Mouse (Mus musculus) ES-E14 (cell line): ENCODE data around the gene Myo7a. TPM values are rescaled to one million over a fixed set of nuclear protein-coding genes. Genes with fewer than 3 reads are reported as not detected.

ENCODE experiments used
- DNase-seq: peaks from one replicate; pipeline ENCODE4 v3.0.0-alpha.2; 2013; ENCODE audit warnings: low read depth, low spot score
- H3K27ac ChIP-seq: 2 replicates; pipeline ENCODE4 v1.5.1; 2012; ENCODE audit warnings: low read depth, mild to moderate bottlenecking, low read length, moderate library complexity, mixed read lengths; ENCODE audit not compliant: poor library complexity, insufficient read depth, severe bottlenecking
- H3K36me3 ChIP-seq: 2 replicates; pipeline ENCODE4 v1.6.1; 2012; ENCODE audit warnings: mild to moderate bottlenecking, low read length, moderate library complexity, mixed read lengths; ENCODE audit not compliant: control insufficient read depth, poor library complexity, insufficient read depth, severe bottlenecking
- H3K4me1 ChIP-seq, 2 experiments: fragments of 150-350 bp in 1 of 2; sonication (generic) in 1 of 2; 2 replicates each; pipeline ENCODE4 v1.6.1; 2012; ENCODE audit warnings: low read length in 2 of 2, mild to moderate bottlenecking in 1 of 2, mixed read lengths in 1 of 2; ENCODE audit not compliant: control insufficient read depth in 2 of 2, insufficient read depth in 2 of 2, poor library complexity in 1 of 2
- H3K4me3 ChIP-seq, 2 experiments: fragments of 150-350 bp in 1 of 2; sonication (generic) in 1 of 2; 2 replicates each; pipeline ENCODE4 v1.5.1; 2012; ENCODE audit warnings: low read length in 2 of 2, low read depth in 1 of 2, mild to moderate bottlenecking in 1 of 2, mixed read lengths in 1 of 2; ENCODE audit not compliant: insufficient read depth in 1 of 2, poor library complexity in 1 of 2, severe bottlenecking in 1 of 2
- H3K9ac ChIP-seq: 2 replicates; pipeline ENCODE4 v1.6.1; 2012; ENCODE audit warnings: low read depth, mild to moderate bottlenecking, low read length, mixed read lengths; ENCODE audit not compliant: poor library complexity, insufficient read depth, severe bottlenecking
- H3K9me3 ChIP-seq: fragments of 150-350 bp; sonication (generic); 2 replicates; pipeline ENCODE4 v1.6.1; 2012; ENCODE audit warnings: low read depth, mild to moderate bottlenecking, low read length; ENCODE audit not compliant: control insufficient read depth, insufficient read depth
- CHD2 ChIP-seq: IDR thresholded peaks from 2 replicates; pipeline ENCODE4 v1.6.1; 2014; ENCODE audit warnings: mild to moderate bottlenecking, low read depth, low read length, inconsistent platforms
- HCFC1 ChIP-seq: IDR thresholded peaks from 2 replicates; pipeline ENCODE4 v1.6.1; 2012; ENCODE audit warnings: low read length, inconsistent platforms, borderline replicate concordance; ENCODE audit not compliant: insufficient read depth
- MAFK ChIP-seq: IDR thresholded peaks from 2 replicates; pipeline ENCODE4 v1.6.1; 2014; ENCODE audit warnings: mild to moderate bottlenecking, low read depth, low read length, inconsistent platforms; ENCODE audit not compliant: insufficient read depth
- ZC3H11A ChIP-seq: IDR thresholded peaks from 2 replicates; pipeline ENCODE4 v1.6.1; 2012; ENCODE audit warnings: low read depth, mild to moderate bottlenecking, inconsistent platforms, low read length, borderline replicate concordance
- ZNF384 ChIP-seq: IDR thresholded peaks from 2 replicates; pipeline ENCODE4 v1.6.1; 2012; ENCODE audit warnings: low read depth, low read length, inconsistent platforms
- in situ Hi-C, 2 experiments: fragments of 600-800 bp; cut with MboI; formaldehyde crosslinking; loops; one replicate each; pipeline ENCODE4 v1.15.1; 2025; ENCODE audit warnings: low sequenced_read_pairs in 2 of 2, inconsistent platforms in 1 of 2; ENCODE audit not compliant: unreplicated experiment in 2 of 2
- total RNA-seq: library from RNA; depleted of rRNA; stranded (reverse); fragments of 300-350 nt; gene quantifications from 2 replicates; pipeline ENCODE4 v1.2.3, GENCODE M21; 2012

The Myo7a gene
- total RNA-seq, 1 experiment, result 1.8 TPM

GRCm38 (mm10) chr7:98152400-98152799, 33.1 kb upstream of the Myo7a start:
- Histone ChIP-seq H3K4me1 (peaks cover 6 to 31% of the 10 kb centered on the region in 2 experiments), H3K36me3 (peaks cover 3% of the 10 kb centered on the region; the same call in 1 of the 2 replicates), H3K27ac (no peak overlapping the region), H3K9me3 (no peaks in the 10 kb centered on the region), H3K9ac (no peak overlapping the region), H3K4me3 (no peak overlapping the region)
- DNase-seq, result no peak
- in situ Hi-C loops, result no loop called here
- no peak for TF ChIP-seq ZNF384
- no peak for TF ChIP-seq ZC3H11A
- no peak for TF ChIP-seq CHD2

GRCm38 (mm10) chr7:98150525-98150924, 31.2 kb upstream of the Myo7a start:
- Histone ChIP-seq H3K9me3 (no peaks in the 10 kb centered on the region), H3K9ac (no peak overlapping the region), H3K27ac (no peak overlapping the region; the same call in 1 of the 2 replicates), H3K4me3 (no peak overlapping the region), H3K36me3 (peaks cover 5% of the 10 kb centered on the region; the same call in 1 of the 2 replicates), H3K4me1 (peaks cover 0 to 16% of the 10 kb centered on the region in 2 experiments; a peak in 2 of 4 replicates)
- in situ Hi-C loops, result no loop called here
- TF ChIP-seq CHD2 (no peak), ZNF384 (no peak), ZC3H11A (no peak)
- DNase-seq, result no peak

GRCm38 (mm10) chr7:98149802-98150201, 30.5 kb upstream of the Myo7a start:
- H3K9ac ChIP-seq, result no peak overlapping the region
- TF ChIP-seq MAFK (no peak), HCFC1 (no peak), ZNF384 (no peak), ZC3H11A (no peak), CHD2 (no peak)
- no peak overlapping the region for H3K27ac ChIP-seq
- H3K36me3 ChIP-seq, result peaks cover 5% of the 10 kb centered on the region; the same call in 1 of the 2 replicates
- H3K4me3 ChIP-seq, result no peak overlapping the region
- peaks cover 0 to 18% of the 10 kb centered on the region in 2 experiments; a peak in 2 of 4 replicates for H3K4me1 ChIP-seq
- in situ Hi-C loops, result no loop called here
- no peak for DNase-seq
- H3K9me3 ChIP-seq, result no peaks in the 10 kb centered on the region

GRCm38 (mm10) chr7:98148721-98149407, 29.5 kb upstream of the Myo7a start:
- Histone ChIP-seq H3K4me3 (no peak overlapping the region), H3K4me1 (peaks cover 0 to 18% of the 10 kb centered on the region in 2 experiments; a peak in 2 of 4 replicates), H3K9me3 (no peaks in the 10 kb centered on the region), H3K27ac (no peak overlapping the region), H3K36me3 (peaks cover 5% of the 10 kb centered on the region; the same call in 1 of the 2 replicates), H3K9ac (no peak overlapping the region)
- TF ChIP-seq HCFC1, result no peak
- no peak for TF ChIP-seq CHD2
- TF ChIP-seq MAFK, result no peak
- no peak for TF ChIP-seq ZC3H11A
- TF ChIP-seq ZNF384, result no peak
- in situ Hi-C loops, result no loop called here
- DNase-seq, result no peak

GRCm38 (mm10) chr7:98147766-98148165, 28.4 kb upstream of the Myo7a start:
- TF ChIP-seq CHD2, result no peak
- no peak for TF ChIP-seq ZC3H11A
- TF ChIP-seq ZNF384, result no peak
- no peak for TF ChIP-seq HCFC1
- TF ChIP-seq MAFK, result no peak
- in situ Hi-C loops, result no loop called here
- no peak overlapping the region for H3K9ac ChIP-seq
- H3K36me3 ChIP-seq, result peaks cover 5% of the 10 kb centered on the region; the same call in 1 of the 2 replicates
- H3K9me3 ChIP-seq, result no peaks in the 10 kb centered on the region
- H3K27ac ChIP-seq, result no peak overlapping the region
- H3K4me3 ChIP-seq, result no peak overlapping the region
- H3K4me1 ChIP-seq, result peaks cover 0 to 16% of the 10 kb centered on the region in 2 experiments; a peak in 2 of 4 replicates
- no peak for DNase-seq
